Mouse (Mus musculus): ENCODE results near the gene Prkaa1.
"Not testable (repeated sequence)": the region's sequence is repeated elsewhere in the genome, so short reads cannot be mapped to it uniquely, and the experiment has no call there.

Prkaa1 gene

GRCm38 (mm10) chr15:5184668-5185330, 41.1 kb downstream of the Prkaa1 start:
- peak; percentile 35 for DNase-seq

GRCm38 (mm10) chr15:5185366-5186292, 42.0 kb downstream of the Prkaa1 start, which contains the start of gene Ttc33:
TSS of gene Ttc33 (plus strand) at chr15:5185525.
- peak; percentile 88 for DNase-seq

- DNase-seq: no peak
Measured at GRCm38 (mm10) chr15:5186293-5186675, 42.6 kb downstream of the Prkaa1 start.

GRCm38 (mm10) chr15:5187116-5187515, 43.5 kb downstream of the Prkaa1 start:
- no peak for DNase-seq

GRCm38 (mm10) chr15:5188029-5188428, 44.4 kb downstream of the Prkaa1 start:
- no peak for DNase-seq

GRCm38 (mm10) chr15:5189504-5190093, 45.9 kb downstream of the Prkaa1 start:
- no peak for DNase-seq

- DNase-seq: peak; percentile 15
Measured at GRCm38 (mm10) chr15:5193833-5194232, 50.2 kb downstream of the Prkaa1 start.

- DNase-seq: no peak
Measured at GRCm38 (mm10) chr15:5194446-5194845, 50.8 kb downstream of the Prkaa1 start.

- no peak for DNase-seq
Measured at GRCm38 (mm10) chr15:5194931-5195330, 51.3 kb downstream of the Prkaa1 start.

- DNase-seq: no peak
Measured at GRCm38 (mm10) chr15:5195987-5196514, 52.4 kb downstream of the Prkaa1 start.

- DNase-seq: no peak
Measured at GRCm38 (mm10) chr15:5196691-5197090, 53.0 kb downstream of the Prkaa1 start.

GRCm38 (mm10) chr15:5205222-5205621, 61.6 kb downstream of the Prkaa1 start:
- no peak for DNase-seq

- no peak for DNase-seq
Measured at GRCm38 (mm10) chr15:5209116-5209515, 65.5 kb downstream of the Prkaa1 start.

GRCm38 (mm10) chr15:5220491-5220890, 76.8 kb downstream of the Prkaa1 start:
- peak; percentile 4 for DNase-seq

GRCm38 (mm10) chr15:5230746-5231145, 87.1 kb downstream of the Prkaa1 start:
- not testable (repeated sequence) for DNase-seq
